Mouse (Mus musculus): ENCODE data around the gene Tshr.
A peak's percentile ranks its signal among the peaks of the same experiment; 100 is the strongest.

GRCm38 (mm10) chr12:91423125-91423820, 38.9 kb downstream of the Tshr start:
- TF ChIP-seq POLR2A (IDR thresholded peaks at IDR 0.05; ENCODE audit: low read depth, low read length) (no peak), CTCF (conservative IDR thresholded peaks at IDR 0.05; ENCODE audit: insufficient read depth, insufficient read length, low read depth, low read length) (peak; percentile 63)

All from kidney, adult 2 months (tissue).